Mouse (Mus musculus): ENCODE results near the gene Exoc3l4. TPM values are rescaled to one million over a fixed set of nuclear protein-coding genes. Genes with fewer than 3 reads are reported as not detected.
A peak's percentile ranks its signal among the peaks of the same experiment; 100 is the strongest.

The Exoc3l4 gene
- total RNA-seq, 2 experiments from 2014 or later: 2.6 to 3.4 TPM

DNA sequence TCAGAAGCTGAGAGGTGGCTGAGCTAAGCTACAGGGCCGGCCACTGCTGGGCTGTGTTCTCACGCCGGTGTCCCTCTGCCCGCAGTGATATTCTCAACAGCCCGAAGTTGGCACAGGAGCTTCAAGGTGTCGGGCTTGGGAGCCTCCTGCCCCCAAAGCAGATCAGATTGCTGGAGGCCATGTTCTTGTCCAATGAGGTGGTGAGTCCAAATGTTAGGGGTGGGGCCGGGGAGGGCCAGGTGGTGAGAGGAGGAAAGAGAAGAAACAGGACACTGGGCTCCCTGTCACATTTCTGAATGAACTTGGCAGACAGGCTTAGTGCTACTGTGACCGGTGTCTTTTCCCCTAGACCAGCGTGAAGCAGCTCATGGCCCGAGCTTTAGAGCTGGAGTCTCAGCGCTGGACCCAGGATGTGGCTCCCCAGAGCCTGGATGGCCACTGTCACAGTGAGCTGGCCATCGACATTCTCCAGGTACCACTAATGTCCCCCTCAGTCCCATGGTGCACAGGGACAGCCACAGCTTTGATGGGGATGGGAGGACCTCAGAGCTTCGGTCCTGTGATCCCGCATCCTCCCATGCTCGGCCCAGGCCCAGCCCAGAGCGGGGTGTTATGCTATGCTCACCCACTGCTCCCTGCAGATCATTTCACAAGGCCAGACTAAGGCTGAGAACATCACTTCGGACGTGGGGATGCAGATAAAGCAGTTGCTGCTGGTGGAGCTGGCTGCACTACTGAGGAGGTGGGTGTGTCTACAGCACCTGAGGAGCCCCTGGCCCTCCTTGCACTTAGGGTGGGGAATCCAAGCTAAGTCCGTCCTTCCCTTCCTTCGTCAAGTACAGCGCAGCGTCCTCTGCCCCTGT is 31.3 kb downstream of the Exoc3l4 start:
- no peak for DNase-seq (ENCODE audit: extremely low spot score in 1 of 2, low spot score in 1 of 2)

DNA sequence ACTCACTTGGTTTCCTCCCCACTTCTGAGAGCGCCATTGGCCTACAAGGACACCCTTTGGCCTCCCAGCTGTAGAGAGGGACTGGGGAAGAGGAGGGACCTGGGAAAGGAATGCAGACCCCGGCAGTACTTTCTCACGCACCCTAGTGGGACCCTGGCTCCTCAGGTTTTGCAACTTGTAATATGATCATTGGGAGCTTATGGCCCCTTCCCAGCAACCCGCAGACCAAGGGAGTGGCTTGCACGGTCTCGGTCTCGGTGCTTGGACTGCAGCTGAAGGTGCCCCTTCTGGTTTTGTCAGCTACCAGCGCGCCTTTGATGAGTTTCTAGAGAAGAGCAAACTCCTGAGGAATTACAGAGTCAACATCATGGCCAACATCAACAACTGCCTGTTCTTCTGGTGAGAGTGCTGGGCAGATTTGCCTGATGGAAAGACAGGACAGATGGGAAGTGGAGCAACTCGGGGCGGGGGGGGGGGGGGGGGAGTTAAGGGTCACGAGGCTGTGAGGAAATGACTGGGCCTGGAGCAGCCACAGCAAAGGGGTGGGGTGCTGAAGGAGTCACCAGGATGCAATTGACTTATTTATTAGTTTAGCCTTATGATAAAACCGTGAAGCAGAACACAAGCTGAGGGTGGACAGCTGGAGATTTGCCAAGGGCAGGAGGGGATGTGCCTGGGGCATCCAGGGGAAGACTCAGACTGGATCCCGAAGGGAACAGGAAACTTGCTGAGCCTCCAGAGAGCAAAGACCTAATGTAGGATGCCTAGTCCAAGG is 32.3 kb downstream of the Exoc3l4 start:
- DNase-seq (ENCODE audit: extremely low spot score in 1 of 2, low spot score in 1 of 2): no peak

DNA sequence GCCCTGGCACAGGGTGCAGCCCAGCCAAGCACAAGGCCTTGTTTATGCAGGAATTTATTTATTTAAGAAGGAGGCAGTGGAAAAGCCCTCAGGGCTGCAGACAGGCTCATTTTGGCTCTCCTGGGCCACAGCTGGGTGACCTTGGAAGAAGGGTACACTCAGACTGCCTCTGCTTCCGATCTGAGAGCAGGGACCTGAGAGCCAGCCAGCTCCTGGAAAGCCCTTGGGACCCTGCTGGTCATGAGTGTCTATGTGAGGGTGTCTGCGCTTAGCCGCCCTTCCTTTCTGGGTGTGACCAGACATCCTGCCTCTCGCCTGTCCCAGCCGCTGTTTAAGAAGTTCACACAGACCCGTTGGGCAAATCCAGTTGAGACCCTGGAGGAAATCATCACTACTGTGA is 33.5 kb downstream of the Exoc3l4 start:
- DNase-seq (ENCODE audit: extremely low spot score in 1 of 2, low spot score in 1 of 2): no peak

DNA sequence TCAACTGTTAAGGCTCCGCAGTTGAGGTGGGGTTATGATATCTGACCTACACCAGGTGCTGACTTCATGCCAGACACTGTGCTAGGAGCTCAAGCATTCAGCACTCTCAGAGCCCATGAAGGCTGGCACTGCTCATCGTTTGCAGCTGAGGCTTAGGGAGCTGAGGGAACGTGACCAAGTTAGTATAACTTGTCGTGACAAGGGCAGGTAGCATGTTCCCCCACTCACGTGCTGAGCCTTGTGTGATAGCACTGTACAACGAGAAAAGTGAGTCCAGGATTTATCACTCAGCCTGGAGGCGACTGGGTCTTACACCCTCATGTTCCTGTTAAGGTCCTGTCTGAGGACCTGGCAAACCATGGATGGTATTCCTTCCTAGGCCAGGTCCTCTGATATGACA is 34.7 kb downstream of the Exoc3l4 start:
- DNase-seq (ENCODE audit: extremely low spot score in 1 of 2, low spot score in 1 of 2): no peak

DNA sequence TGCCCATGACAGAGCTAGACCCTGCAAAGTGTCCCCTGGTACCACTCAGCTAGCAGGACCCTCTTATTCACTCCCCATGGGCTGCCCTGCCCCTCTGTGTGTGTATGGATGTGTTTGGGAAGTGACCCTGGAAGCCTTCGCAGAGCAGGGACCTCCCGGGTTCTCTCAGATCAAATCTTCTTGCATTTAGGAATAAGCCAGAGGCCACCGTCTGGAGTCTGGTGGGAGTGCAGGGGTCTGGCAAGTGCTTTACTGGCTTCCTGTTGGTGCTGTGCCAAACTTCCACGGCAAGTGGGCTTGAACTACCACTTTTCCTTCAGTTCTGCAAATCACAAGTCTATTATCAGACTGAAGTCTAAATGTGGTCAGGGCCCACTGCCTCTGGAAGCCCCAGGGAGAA is 37.2 kb downstream of the Exoc3l4 start:
- DNase-seq (ENCODE audit: extremely low spot score in 1 of 2, low spot score in 1 of 2): no peak

DNA sequence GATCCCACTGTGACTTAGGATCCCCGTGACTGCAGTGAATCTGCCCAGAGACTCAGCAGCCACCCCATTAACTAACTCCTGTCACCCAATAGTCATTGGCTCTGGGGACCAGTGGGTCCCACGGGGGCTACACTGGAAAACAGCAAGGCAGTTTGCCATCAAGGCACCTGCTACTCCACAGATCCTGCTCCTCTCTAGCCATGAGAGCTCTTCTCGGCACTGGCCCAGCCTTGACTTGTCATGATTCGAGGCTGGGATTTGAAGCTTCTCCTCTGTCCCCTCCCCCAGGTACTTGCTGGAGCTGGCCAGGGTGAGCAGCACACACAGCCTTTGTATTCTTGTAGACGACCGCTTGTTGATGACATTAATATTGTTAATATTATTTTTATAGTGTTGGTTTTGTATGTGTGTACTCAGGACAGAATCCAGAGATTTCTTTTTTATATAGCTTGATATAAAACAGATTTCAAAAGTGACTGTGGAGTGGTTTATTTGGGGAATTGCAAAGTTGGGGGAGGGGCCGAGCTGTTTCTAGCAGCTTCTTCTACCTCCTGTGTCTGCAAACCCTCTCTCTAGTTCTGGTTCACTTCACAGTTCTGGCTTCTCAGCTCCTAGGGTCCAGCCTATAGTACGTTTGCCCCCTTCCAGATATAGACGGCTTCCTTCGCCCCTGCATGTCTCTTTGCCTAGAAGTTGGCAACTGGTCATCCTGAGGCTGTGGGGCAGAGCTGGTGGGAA is 37.9 kb downstream of the Exoc3l4 start:
- DNase-seq (ENCODE audit: extremely low spot score in 1 of 2, low spot score in 1 of 2): no peak

DNA sequence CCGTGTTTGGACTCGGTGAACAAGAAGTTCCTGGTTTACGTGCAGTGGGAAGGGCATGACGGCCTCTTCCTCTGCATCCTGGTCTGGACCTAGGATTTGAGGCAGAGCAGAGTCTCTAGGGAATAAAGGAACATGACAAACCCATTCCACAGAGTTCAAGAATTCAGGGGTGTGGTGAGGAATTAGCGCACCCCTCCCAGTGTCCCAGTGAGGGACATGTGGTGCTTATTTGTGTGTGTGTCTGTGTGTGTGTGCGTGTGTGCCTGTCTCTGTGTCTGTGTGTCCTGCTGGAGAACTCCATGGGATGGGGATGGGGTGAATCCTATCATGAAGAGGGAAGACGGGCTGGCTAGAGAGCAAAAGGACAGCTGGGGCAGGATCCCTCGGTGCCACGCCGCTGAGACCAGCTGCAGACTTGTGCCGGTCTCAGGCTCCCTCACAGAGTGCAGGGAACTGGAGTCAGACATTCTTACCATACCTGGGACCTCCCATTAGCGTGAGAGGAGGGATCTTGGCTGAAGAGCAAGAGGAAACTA is 38.6 kb downstream of the Exoc3l4 start:
- DNase-seq (ENCODE audit: extremely low spot score in 1 of 2, low spot score in 1 of 2): no peak

DNA sequence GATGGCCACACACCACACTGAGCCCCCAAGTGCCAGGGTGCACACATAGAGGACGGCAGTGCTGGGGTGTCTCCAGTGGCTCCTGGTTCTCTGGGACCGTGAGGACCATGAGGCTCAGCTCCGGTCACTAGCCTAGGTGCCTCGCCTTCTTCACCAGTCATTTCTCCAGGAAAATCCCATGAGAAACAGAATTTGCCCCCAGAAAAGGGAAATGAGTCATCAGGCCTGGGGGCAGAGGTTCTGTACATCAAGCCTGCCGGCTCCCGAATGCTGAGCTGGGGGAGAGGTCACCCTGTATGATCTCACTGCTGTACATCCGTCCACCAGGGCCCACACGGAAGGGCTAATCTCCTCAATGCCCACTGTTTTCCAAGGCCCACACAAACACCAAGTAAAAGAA is 39.0 kb downstream of the Exoc3l4 start:
- no peak for DNase-seq (ENCODE audit: extremely low spot score in 1 of 2, low spot score in 1 of 2)

DNA sequence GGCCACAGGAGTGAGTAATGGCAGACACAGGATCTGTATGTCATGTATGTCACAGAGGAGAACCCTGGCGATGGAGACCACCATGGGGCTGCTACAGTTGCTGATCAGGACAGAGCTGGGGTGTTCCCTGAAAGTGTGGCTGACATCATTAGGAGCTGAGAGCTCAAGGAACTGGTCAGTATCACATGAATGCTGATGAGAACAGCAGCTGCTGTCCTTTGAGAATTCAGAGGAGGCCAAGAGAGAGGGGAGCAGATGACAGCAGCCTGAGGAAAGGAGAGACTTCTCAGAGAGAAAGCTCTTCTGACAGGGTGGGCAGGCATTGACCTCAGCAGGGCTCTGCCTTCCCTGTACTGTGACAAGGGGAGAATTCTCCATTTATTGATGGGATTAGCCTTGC is 40.9 kb downstream of the Exoc3l4 start:
- DNase-seq (ENCODE audit: extremely low spot score in 1 of 2, low spot score in 1 of 2): no peak

DNA sequence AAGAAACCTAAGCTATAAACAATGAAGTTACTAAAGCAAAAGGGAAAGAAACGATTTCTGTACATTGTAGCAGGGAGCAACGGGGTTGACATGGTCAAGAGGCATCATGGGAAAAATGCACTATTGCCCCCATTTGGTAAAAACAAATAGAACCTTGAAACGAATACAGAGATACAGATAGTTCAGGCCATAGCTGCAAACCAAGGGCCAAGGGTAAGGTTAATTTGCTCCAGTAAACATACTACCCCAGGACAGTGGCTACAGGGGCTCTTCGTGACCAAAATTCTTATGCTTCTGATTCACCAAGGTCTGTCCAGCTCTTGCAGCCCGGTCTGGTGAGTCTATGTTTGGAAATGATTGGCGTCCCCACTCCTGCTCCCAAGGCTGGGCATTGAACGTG is 46.8 kb downstream of the Exoc3l4 start:
- no peak for DNase-seq (ENCODE audit: extremely low spot score in 1 of 2, low spot score in 1 of 2)

DNA sequence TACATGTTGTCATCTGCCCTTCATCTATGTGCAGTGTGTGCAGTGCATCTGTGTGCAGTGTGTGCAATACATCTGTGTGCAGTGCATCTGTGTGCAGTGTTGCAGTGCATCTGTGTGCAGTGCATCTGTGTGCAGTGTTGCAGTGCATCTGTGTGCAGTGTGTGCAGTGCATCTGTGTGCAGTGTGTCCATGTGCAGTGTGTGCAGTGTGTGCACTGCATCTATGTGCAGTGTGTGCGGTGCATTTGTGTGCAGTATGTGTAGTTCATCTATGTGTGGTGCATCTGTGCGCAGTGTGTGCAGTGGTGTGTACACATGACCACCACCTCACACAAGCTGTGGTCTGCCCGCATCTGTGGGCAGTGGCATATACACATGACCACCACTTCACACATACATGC is 49.6 kb downstream of the Exoc3l4 start:
- DNase-seq (ENCODE audit: extremely low spot score in 1 of 2, low spot score in 1 of 2): no peak

DNA sequence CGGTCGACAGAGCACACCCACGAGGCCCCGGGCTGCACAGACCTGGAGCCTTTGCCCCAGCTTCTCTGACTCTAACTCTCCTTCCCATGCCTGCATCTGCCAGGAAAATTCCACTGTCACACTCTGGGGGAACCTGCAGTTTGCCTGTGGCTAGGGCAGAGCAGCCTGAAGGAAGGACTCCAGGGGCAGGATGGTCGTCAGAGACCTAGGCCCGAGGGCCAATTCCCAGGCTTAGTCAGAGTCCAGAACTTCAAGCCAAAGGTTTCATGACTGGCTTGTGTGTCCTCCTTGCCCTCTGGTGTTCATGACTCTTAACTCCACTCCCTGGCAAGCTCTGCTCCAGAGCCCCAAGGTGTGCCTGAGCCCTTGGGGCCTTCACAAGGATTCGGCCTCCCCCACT is 51.4 kb downstream of the Exoc3l4 start:
- DNase-seq (ENCODE audit: extremely low spot score in 1 of 2, low spot score in 1 of 2): no peak

DNA sequence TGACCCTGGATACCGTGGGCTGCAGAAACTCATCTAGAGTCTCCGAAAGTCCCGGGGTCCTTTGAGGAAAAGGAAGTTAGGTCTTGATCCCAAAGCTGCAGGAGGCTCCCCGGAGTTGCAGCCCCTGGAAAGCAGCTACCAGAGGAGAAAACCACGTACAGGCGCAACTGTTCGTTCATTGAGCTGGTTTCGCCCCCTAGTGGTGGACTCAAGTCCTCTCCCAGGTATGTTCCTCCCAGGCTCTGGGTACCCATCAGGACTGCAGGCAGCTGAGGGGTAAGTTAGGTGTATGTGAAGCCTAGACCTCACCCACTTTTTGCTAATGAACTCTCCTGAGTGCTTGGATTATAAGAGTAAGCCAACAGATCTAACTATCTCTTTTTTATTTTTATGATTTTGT is 52.7 kb downstream of the Exoc3l4 start:
- DNase-seq (ENCODE audit: extremely low spot score in 1 of 2, low spot score in 1 of 2): peak in 1 of 2 experiments; percentile 75

DNA sequence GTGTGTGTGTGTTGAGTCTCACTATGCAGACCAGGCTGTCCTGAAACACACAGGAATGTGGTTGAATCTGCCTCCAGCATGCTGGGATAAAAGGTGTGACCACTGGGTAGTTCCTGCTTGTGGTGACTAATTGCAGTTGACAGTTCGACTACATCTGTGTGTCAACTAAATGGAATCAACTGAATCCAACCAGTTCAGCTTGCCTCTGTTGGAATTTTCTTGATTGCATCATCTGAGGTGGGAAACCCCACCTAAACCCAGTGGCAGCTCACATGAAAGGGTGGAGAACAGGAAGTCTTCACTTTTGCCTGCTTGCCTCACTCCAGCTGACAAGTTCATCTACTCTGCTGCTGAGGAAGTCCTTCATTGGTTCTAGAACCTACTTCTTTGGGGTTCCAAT is 54.3 kb downstream of the Exoc3l4 start:
- no peak for DNase-seq (ENCODE audit: extremely low spot score in 1 of 2, low spot score in 1 of 2)

DNA sequence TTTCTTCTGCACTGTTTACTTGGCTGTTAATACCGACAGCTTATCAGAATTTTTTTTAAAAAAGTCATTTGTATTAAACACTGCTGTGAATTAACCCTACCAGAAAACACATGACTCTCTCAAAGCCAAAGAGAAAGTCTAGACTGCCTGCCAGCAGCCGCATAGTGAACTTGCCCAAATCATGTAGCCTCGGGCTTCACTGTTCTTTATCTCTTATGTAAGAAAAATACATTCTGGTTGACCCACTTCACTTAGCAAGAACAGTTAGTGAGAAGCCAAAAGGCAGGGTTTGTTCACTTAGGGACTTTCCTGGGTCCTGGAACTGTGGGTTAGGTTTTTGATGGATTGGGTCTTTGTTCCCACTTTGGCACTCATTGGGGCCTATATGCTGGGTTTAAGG is 54.9 kb downstream of the Exoc3l4 start:
- DNase-seq (ENCODE audit: extremely low spot score in 1 of 2, low spot score in 1 of 2): no peak

DNA sequence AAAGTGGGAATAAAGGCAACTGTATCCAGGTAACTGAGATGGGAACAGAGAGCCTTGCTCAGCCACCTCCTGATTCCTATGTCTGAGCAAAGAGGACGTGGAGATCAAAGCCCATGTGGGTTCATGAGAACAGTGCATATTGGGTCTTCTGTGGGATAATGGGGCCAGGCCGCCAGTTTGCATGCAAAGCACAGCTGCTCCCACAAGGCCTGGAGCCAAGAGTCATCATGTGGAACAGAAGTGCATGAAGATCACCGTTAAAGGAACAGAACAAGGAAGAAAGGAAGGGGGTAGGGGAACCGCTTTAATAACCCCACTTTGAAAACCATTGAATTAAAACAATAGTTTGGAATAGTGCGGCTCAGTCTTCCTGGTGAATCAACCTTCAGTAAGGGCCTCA is 56.1 kb downstream of the Exoc3l4 start:
- DNase-seq (ENCODE audit: extremely low spot score in 1 of 2, low spot score in 1 of 2): no peak

DNA sequence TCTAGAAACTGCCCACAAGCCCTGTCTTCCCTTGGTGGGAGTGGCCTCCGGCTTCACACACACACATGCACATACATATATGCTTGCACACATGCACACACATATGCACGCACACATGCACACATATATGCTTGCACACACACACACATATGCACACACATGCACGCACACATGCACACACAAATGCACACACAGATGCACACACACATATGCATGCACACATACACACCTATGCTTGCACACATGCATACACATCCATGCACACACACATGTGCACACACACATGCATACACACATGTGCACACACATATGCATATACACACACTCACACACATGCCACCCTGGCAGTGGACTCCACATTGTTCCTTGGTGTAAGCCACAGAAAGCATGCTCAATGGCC is 57.6 kb downstream of the Exoc3l4 start:
- DNase-seq (ENCODE audit: extremely low spot score in 1 of 2, low spot score in 1 of 2): no peak

DNA sequence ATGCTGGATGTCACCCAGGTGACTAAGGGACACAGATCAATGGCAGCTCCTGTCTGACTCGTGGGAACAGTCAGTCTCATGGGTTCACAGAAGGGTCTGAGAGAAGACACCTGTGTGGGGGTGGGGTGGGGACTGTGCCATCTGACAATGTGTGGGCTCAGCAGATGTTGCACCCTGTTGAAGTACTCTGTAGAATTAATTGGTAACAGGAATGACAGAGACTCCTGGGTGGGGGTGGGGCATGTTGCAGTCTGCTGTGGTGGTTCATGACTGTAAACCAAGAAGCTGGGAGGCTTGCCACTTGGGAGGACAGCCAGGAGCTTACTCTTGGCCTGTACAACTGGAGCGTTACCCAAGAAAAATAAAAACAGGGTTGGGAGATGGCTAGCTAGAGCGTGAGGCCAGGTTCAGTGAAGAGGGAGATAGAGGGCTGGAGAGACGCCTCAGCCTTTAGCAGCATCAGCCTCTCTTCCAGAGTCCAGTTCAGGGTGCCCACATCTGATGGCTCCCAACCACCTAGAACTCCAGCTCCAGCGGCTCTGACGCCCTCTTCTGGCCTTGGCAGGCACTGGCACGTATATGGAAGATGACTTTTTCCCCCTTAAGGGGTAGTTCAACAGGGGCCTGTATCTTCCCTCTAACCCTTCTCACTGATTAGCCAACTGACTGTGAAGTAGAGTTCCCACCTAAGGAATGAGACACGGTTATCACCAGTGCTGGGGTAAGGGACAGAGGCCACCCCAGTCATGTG is 58.3 kb downstream of the Exoc3l4 start:
- DNase-seq (ENCODE audit: extremely low spot score in 1 of 2, low spot score in 1 of 2): no peak

DNA sequence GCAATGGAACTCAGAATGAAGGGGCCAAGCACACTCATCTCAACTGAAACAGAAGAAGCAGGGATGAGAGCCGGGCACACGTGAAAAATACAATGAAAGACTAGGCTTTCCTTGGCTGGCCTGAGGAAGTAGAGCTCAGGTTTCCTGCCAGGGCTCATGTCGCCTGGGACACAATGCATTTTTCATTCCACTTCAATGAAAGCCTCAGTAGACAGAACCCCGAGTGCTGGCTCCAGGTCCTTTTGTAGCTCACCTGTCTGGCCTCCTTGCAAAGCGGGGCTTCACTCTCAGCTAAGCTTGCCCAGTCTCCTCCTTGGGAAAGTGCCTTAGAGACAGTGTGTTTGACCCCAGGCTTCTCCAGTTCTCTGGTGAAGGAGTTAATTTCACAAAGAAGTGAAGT is 62.1 kb downstream of the Exoc3l4 start:
- DNase-seq (ENCODE audit: extremely low spot score in 1 of 2, low spot score in 1 of 2): no peak

DNA sequence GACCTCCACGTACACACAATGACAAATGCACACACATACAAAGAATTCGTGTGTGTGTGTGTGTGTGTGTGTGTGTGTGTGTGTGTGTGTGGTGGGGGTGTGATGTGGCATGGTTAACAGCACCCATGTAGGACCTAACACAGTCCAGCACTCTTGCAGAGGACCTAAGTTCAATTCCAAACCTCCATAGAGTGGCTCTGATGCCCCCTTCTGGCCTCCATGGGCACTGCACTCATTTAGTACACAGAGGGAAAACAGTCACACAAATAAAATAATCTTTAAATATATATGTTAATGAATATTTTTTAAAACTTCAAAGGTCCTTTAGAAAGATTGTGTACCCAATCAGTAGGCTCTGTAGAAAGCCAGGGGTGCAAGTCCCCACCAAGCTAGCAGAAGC is 63.1 kb downstream of the Exoc3l4 start:
- peak in 1 of 2 experiments; percentile 52 for DNase-seq (ENCODE audit: extremely low spot score in 1 of 2, low spot score in 1 of 2)
